Mouse (Mus musculus): ENCODE measurements at regions not wholly inside any gene's neighbourhood (a gene's known extent, or its start where the extent isn't known, plus 50 kb on each side); places are given as distances from the start of the nearest gene placed in this dataset.

GRCm38 (mm10) chr3:39234921-39235320 lies 348.2 kb downstream of the Fat4 start:
- no peak for DNase-seq (ENCODE audit: low spot score in 2 of 2)

GRCm38 (mm10) chr3:39248712-39249111 lies 362.0 kb downstream of the Fat4 start:
- no peak for DNase-seq (ENCODE audit: low spot score in 2 of 2)

- DNase-seq (ENCODE audit: low spot score in 2 of 2), result no peak
Observed at GRCm38 (mm10) chr3:39249224-39249892, 362.6 kb downstream of the Fat4 start.

- DNase-seq (ENCODE audit: low spot score in 2 of 2), result no peak
Observed at GRCm38 (mm10) chr3:39253076-39253475, 366.3 kb downstream of the Fat4 start.

- no peak for DNase-seq (ENCODE audit: low spot score in 2 of 2)
Observed at GRCm38 (mm10) chr3:39264671-39265430, 378.1 kb downstream of the Fat4 start.

GRCm38 (mm10) chr3:39265606-39266005 lies 378.9 kb downstream of the Fat4 start:
- no peak for DNase-seq (ENCODE audit: low spot score in 2 of 2)

- no peak for DNase-seq (ENCODE audit: low spot score in 2 of 2)
Observed at GRCm38 (mm10) chr3:39269388-39269787, 382.6 kb downstream of the Fat4 start.

- DNase-seq (ENCODE audit: low spot score in 2 of 2), result no peak
Observed at GRCm38 (mm10) chr3:39272616-39273015, 385.9 kb downstream of the Fat4 start.

- no peak for DNase-seq (ENCODE audit: low spot score in 2 of 2)
Observed at GRCm38 (mm10) chr3:39276897-39277296, 390.2 kb downstream of the Fat4 start.

- no peak for DNase-seq (ENCODE audit: low spot score in 2 of 2)
Observed at GRCm38 (mm10) chr3:39277310-39277709, 390.6 kb downstream of the Fat4 start.

- no peak for DNase-seq (ENCODE audit: low spot score in 2 of 2)
Observed at GRCm38 (mm10) chr3:39295255-39295654, 408.5 kb downstream of the Fat4 start.

GRCm38 (mm10) chr3:39296257-39296656 lies 409.5 kb downstream of the Fat4 start:
- DNase-seq (ENCODE audit: low spot score in 2 of 2), result no peak

- no peak for DNase-seq (ENCODE audit: low spot score in 2 of 2)
Observed at GRCm38 (mm10) chr3:39309487-39309886, 422.7 kb downstream of the Fat4 start.

- no peak for DNase-seq (ENCODE audit: low spot score in 2 of 2)
Observed at GRCm38 (mm10) chr3:39313563-39313962, 426.8 kb downstream of the Fat4 start.

GRCm38 (mm10) chr3:39320851-39321250 lies 434.1 kb downstream of the Fat4 start:
- DNase-seq (ENCODE audit: low spot score in 2 of 2), result no peak

GRCm38 (mm10) chr3:39322225-39322624 lies 435.5 kb downstream of the Fat4 start:
- DNase-seq (ENCODE audit: low spot score in 2 of 2), result no peak

- no peak for DNase-seq (ENCODE audit: low spot score in 2 of 2)
Observed at GRCm38 (mm10) chr3:39335612-39336230, 449.0 kb downstream of the Fat4 start.

- no peak for DNase-seq (ENCODE audit: low spot score in 2 of 2)
Observed at GRCm38 (mm10) chr3:39341161-39341687, 454.5 kb downstream of the Fat4 start.

- DNase-seq (ENCODE audit: low spot score in 2 of 2), result no peak
Observed at GRCm38 (mm10) chr3:39344078-39344477, 457.3 kb downstream of the Fat4 start.

- no peak for DNase-seq (ENCODE audit: low spot score in 2 of 2)
Observed at GRCm38 (mm10) chr3:39347578-39347977, 460.8 kb downstream of the Fat4 start.

- DNase-seq (ENCODE audit: low spot score in 2 of 2), result no peak
Observed at GRCm38 (mm10) chr3:39357012-39357411, 470.3 kb downstream of the Fat4 start.

GRCm38 (mm10) chr3:39360278-39360677 lies 473.5 kb downstream of the Fat4 start:
- no peak for DNase-seq (ENCODE audit: low spot score in 2 of 2)

- DNase-seq (ENCODE audit: low spot score in 2 of 2), result no peak
Observed at GRCm38 (mm10) chr3:39370926-39371325, 484.2 kb downstream of the Fat4 start.

All from spleen, postnatal 10 days (tissue).